Mouse (Mus musculus): Measurements from ENCODE around the gene Ptprb.

GRCm38 (mm10) chr10:116335328-116335727 is 60.0 kb downstream of the Ptprb start:
- TF ChIP-seq TAL1 (IDR thresholded peaks at IDR 0.05; ENCODE audit: low read length) (no peak), GATA1 (IDR thresholded peaks at IDR 0.05; ENCODE audit: low read length) (no peak)
